Mouse (Mus musculus) left cerebral cortex, adult 9 months (tissue): Measurements from ENCODE around the gene Ice2.

ENCODE experiments used
- DNase-seq, 2 experiments: peaks; one replicate each; pipeline ENCODE4 v3.0.0; 2022; ENCODE audit warnings: low spot score in 2 of 2

The Ice2 gene

GRCm38 (mm10) chr9:69404671-69405070, 7.0 kb downstream of the Ice2 start:
- no peak for DNase-seq

GRCm38 (mm10) chr9:69419476-69419875, 21.8 kb downstream of the Ice2 start:
- DNase-seq, result no peak

DNA sequence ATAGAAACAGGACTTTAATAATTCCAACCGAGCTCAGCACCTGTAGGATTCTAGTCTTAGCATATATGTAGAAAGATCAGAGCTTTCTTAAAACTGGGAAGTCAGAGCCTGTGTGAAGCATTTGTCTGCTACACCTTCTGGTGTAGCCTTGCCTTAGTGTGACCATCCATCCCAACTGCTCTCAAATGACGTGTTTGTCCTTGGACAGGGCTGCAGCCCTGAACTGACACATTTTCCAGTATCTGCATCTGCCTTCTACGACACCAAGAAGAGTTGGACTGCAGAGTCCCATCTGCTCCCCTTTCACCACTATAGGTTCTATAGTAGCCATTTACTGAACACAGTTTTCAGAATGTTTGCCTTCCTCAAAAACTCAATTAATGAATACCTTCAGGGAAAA, 32.8 kb downstream of the Ice2 start:
- DNase-seq, result no peak

GRCm38 (mm10) chr9:69431863-69432555, 34.3 kb downstream of the Ice2 start:
- peak in 1 of 2 experiments; percentile 12 for DNase-seq

DNA sequence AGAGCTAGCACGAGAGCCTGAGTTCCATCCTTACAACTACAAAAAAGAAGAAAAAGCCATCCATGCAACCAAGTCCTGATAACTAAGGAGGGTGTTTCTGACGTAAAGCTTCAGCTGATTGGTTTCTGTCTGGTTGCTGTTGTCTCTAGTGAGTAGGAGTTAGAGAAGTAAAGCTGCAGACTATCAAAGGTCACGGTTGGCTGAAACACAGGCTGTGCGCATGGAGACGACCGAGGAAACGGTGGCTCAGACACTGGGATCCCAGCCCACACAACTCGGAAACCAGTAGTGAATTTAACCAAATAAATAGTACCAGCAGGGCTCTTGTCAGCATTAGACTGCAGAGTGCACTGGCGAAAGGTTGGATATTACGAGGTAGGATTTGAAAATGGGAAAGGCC, 37.5 kb downstream of the Ice2 start:
- no peak for DNase-seq

DNA sequence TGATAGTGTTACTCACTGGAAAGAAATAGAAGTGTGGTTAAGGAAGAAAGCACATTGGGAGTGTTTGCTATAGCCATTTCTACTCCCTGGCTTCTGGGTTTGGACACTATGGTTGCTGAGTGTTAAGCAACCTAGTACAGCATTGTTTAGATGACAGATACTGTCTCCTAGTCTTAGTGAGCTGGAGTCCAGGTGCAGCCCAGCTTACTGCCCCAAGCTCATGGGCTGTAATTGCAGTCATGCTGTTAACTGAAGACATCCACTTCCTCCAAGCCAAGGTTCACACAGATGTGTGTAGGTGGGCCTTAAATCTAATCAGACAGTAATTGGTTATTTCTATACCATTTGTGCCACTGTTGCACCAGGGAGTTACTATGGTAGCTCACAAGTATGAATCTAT, 38.0 kb downstream of the Ice2 start:
- DNase-seq, result no peak

- no peak for DNase-seq
Observed at GRCm38 (mm10) chr9:69439805-69440357, 42.2 kb downstream of the Ice2 start.

- no peak for DNase-seq
Observed at GRCm38 (mm10) chr9:69442471-69443038, 44.8 kb downstream of the Ice2 start.

GRCm38 (mm10) chr9:69443203-69443602, 45.5 kb downstream of the Ice2 start:
- no peak for DNase-seq

- no peak for DNase-seq
Observed at GRCm38 (mm10) chr9:69448801-69449200, 51.1 kb downstream of the Ice2 start.

- no peak for DNase-seq
Observed at GRCm38 (mm10) chr9:69450636-69451035, 52.9 kb downstream of the Ice2 start.

DNA sequence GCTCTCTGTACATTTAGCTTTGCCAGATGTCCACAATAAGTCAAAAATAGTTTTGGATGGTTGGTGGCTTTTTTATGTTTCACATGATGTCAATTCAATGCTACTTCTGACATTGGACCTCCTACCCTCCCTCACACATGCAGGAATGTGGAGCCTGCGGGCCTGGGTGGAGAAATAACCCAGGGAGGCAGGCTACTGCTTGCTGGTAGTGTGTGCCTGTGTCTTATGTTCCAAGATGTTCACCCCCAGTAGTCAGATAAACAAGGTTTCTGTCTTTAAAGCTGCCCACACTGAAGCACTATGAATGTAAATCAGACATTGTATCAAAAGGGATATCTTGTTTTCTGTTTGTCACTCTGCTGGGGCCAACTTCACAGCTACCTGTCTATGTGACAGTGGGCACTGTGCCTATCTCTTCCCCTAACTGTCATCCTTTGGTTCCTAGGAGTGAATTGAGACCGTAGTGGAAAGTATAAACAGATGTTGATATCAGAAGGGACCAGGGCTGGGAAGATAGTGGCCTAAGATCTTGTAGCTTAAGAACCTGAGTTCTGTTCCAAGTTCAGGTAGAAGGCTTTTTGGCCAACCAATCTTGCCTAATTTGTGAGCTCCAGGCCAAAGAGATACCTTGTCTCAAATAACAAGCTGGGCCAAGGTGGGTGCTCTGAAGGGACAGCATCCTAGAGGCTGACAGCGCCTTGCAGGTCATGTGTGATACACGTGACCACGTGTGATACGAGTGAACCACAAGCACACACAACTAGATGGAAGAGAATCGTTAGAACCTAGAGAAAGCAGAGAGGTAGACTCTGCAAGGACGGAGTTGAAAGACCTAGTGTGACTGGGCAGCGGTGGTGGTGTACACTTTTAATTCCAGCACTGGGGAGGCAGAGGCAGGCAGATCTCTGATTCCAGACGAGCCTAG, 54.4 kb downstream of the Ice2 start:
- no peak for DNase-seq

- peak in 1 of 2 experiments; percentile 26 for DNase-seq
Observed at GRCm38 (mm10) chr9:69453066-69453900, 55.6 kb downstream of the Ice2 start, which contains the start of gene Anxa2. Anxa2 (plus strand) TSS chr9:69453620.

DNA sequence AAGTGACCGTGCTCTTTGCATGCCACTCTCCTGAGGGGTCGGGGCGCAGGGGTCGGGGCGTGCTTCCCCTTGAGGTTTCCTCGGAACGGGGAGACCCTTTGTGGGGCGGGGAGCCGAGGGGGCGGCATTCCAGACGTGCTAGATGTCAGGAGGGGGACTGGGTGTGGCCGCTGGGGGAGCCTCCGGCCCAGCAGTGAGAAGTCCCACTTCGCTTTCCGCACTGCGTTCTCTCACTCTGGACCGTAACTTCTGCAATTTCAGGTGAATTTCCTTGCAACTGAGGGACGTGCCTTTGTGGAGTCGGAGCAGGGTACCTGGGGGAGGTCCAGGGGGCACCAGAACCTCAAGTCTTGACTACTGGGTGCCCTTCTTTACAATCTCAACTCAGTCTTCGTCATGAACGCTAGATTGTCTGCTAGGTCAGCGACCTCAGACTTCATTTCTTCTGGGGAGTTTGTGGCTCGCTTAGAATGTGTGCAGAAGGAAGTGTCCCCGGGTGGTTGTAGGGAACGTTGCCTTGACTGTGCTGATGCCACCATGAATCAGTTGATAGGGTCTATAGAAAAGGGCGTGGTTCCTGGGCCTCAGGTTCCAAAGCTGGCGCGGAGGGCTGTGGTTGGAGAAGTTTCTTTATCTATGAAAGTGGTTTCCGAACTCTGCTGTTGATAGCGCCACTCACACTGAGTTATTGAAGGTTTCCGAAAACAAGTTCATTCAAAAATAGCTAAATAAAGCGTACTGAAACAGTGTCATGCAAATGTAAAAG, 56.4 kb downstream of the Ice2 start:
- DNase-seq, result no peak

GRCm38 (mm10) chr9:69454691-69455090, 57.0 kb downstream of the Ice2 start:
- DNase-seq, result no peak

- no peak for DNase-seq
Observed at GRCm38 (mm10) chr9:69455391-69455790, 57.7 kb downstream of the Ice2 start.

DNA sequence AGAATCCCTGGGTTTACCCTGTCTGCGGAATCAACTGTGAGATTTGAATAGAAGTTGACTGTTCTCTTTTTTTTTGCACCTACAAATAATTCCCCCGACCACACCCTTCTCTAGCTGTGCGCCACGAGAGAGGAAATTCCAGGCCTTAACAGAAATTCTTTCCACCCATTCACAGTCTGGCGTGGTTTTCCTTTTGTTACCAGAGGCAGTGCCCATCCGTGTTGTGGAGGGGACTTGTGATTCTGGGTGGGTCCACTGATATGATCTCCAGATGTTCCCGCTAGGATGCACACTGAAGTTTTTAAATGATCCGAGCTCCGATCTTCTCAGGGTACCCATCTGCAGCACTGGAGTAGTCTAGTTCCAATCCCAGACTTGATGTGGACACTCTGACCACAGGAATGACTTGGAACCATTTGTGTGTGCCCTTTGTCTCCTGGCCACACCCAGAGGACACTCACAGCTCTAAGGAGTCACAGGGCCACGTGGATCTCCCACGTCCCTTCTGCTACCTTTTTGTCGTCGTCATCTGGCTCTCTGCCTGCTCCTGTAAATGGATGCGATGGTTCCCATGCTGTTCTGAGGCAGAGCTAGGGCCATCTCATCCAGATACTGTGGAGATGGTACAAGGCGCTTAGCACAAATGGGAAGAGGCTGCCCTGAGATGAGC, 58.8 kb downstream of the Ice2 start:
- DNase-seq, result no peak

GRCm38 (mm10) chr9:69457143-69457542, 59.4 kb downstream of the Ice2 start:
- no peak for DNase-seq

- DNase-seq, result no peak
Observed at GRCm38 (mm10) chr9:69457747-69458625, 60.3 kb downstream of the Ice2 start.
